ENCODE assay signal across 9 mouse cellular contexts in genomic region chr4:133130890-133131741, GRCm38 (mm10). TPM values are rescaled to one million over a fixed set of nuclear protein-coding genes. Genes with fewer than 3 reads are reported as not detected.
DNase-seq lines count a peak whose midpoint lies in the region; ATAC-seq lines count a peak whose summit lies in the region.
"Had no signal": no experiment of that assay in that cellular context is flagged by ENCODE, and none has a peak within 500 bp of the region (broad histone marks: within the 10 kb centered on the region; RNA-seq: fewer than 3 reads in every experiment).

No protein-coding gene starts in this region.

- H3K4me3 ChIP-seq in heart, embryonic 13.5 days, result peak overlapping the region; percentile 96
- peak overlapping the region; percentile 90 for H3K4me3 ChIP-seq in midbrain, embryonic 16.5 days (ENCODE audit: low read depth, low read length)

- peak; percentile 37 for DNase-seq in adrenal gland, postnatal 10 days
- no peak for DNase-seq in adrenal gland, postnatal 36 days
- peak; percentile 18 for DNase-seq in brain, adult 2 months (ENCODE audit: low read depth, low spot score)
- DNase-seq in liver, result peak; percentile 52
- DNase-seq in cerebellum, postnatal 36 days, result no peak
- DNase-seq in cerebellum, postnatal 14 days, result no peak

- peak overlapping the region; percentile 84 for H3K4me2 ChIP-seq in heart, embryonic 13.5 days
- peak overlapping the region; percentile 98 for H3K4me2 ChIP-seq in midbrain, embryonic 16.5 days (ENCODE audit: low read length)

- H3K9ac ChIP-seq in heart, embryonic 13.5 days, result peak overlapping the region; percentile 96
- H3K9ac ChIP-seq in midbrain, embryonic 16.5 days (ENCODE audit: low read depth, low read length), result peak overlapping the region; percentile 82

- WGBS in heart, embryonic 13.5 days, result 1% methylated on average over 17 of the region's 17 CpGs
- 7% methylated on average over 17 of the region's 17 CpGs for WGBS in midbrain, embryonic 16.5 days

- no peak for ATAC-seq in heart, embryonic 13.5 days (ENCODE audit: extremely low read depth, insufficient number of reproducible peaks, low FRiP score, low TSS enrichment)
- ATAC-seq in midbrain, embryonic 16.5 days, result peak; percentile 59

- H3K36me3 ChIP-seq in heart, embryonic 13.5 days, result peaks cover 15% of the 10 kb centered on the region
- H3K36me3 ChIP-seq in midbrain, embryonic 16.5 days (ENCODE audit: control insufficient read depth, insufficient read depth, low read length), result no peaks in the 10 kb centered on the region

- H3K9me3 ChIP-seq in heart, embryonic 13.5 days, result 0 out of 2 replicates have a peak, but pooled peaks cover 3% of the 10 kb centered on the region
- H3K9me3 ChIP-seq in midbrain, embryonic 16.5 days (replicated peaks; ENCODE audit: control insufficient read depth, low read length, poor library complexity, severe bottlenecking), result no peaks in the 10 kb centered on the region

- no peaks in the 10 kb centered on the region for H3K27me3 ChIP-seq in heart, embryonic 13.5 days (replicated peaks)
- no peaks in the 10 kb centered on the region for H3K27me3 ChIP-seq in midbrain, embryonic 16.5 days (ENCODE audit: control insufficient read depth, insufficient read depth, low read depth, low read length)
- H3K27me3 ChIP-seq: Patski had no signal

- H3K27ac ChIP-seq in heart, embryonic 13.5 days (replicated peaks), result peak overlapping the region; percentile 91
- peak overlapping the region; percentile 70 for H3K27ac ChIP-seq in midbrain, embryonic 16.5 days (ENCODE audit: low read length)

- H3K4me1 ChIP-seq in heart, embryonic 13.5 days, result peaks cover 36% of the 10 kb centered on the region
- peaks cover 25% of the 10 kb centered on the region for H3K4me1 ChIP-seq in midbrain, embryonic 16.5 days (ENCODE audit: control insufficient read depth, insufficient read depth, low read length)

RNA-seq across cellular contexts. Expression of gene Wasf2, which starts 0.8 kb away (rescaled TPM):
- 100 to 1,000 TPM; 122 to 123 TPM for total RNA-seq in adrenal gland, postnatal 10 days (2021)
- 100 to 1,000 TPM; 122 to 132 TPM for total RNA-seq in adrenal gland, postnatal 36 days (2021)
- 64.6 and 72.7 TPM in 2 replicates for polyA plus RNA-seq in heart, embryonic 13.5 days (2015; fragmentation: Nextera tagmentation; extraction: Ambion mirVana)
- 20.1 and 27.1 TPM in 2 replicates for polyA plus RNA-seq in midbrain, embryonic 16.5 days (2015; fragmentation: Nextera tagmentation; extraction: Ambion mirVana)

Comparison
In these comparisons a context has a peak if more than half of its experiments do, and no peak if none do; other contexts are left out.
1. DNase-seq: peak in adrenal gland, postnatal 10 days (single experiment), brain, adult 2 months (single experiment) and liver (single experiment); none in adrenal gland, postnatal 36 days (0 of 2), cerebellum, postnatal 36 days (0 of 2) and cerebellum, postnatal 14 days (0 of 2).